Mouse (Mus musculus) c-Kit-positive CD71-positive TER-119-positive erythroid progenitor cells, embryonic 14.5 days (primary cell): ENCODE measurements at regions not wholly inside any gene's neighbourhood (a gene's known extent, or its start where the extent isn't known, plus 50 kb on each side); places are given as distances from the start of the nearest gene placed in this dataset.

Experiments
- DNase-seq: peaks from one replicate; pipeline ENCODE4 v3.0.0-alpha.2; 2013; ENCODE audit warnings: low spot score

- DNase-seq, result no peak
These were observed 50.3 kb upstream of the Cpeb4 start for GRCm38 (mm10) chr11:31821479-31822411.
